Mouse (Mus musculus) myocyte (in vitro differentiated cells): ENCODE data around the gene Olfr1122.
"Not testable (repeated sequence)": the region's sequence is repeated elsewhere in the genome, so short reads cannot be mapped to it uniquely, and the experiment has no call there.

ENCODE experiments used
- E2F4 ChIP-seq: IDR thresholded peaks from one replicate; pipeline ENCODE4 v1.6.1; 2011; ENCODE audit warnings: mild to moderate bottlenecking, control low read depth, moderate library complexity; ENCODE audit not compliant: insufficient read depth
- MAX ChIP-seq: IDR thresholded peaks from one replicate; pipeline ENCODE4 v1.6.1; 2011; ENCODE audit warnings: low read depth, mild to moderate bottlenecking, control low read depth
- MYOD1 ChIP-seq, 3 experiments: IDR thresholded peaks; one replicate each; pipeline ENCODE4 v1.6.1; 2011; ENCODE audit warnings: control low read depth in 2 of 3, low read depth in 2 of 3, mild to moderate bottlenecking in 2 of 3, moderate library complexity in 1 of 3; ENCODE audit not compliant: insufficient read length in 2 of 3, control insufficient read depth in 1 of 3
- POLR2A ChIP-seq: IDR thresholded peaks from one replicate; pipeline ENCODE4 v1.6.1; 2011; ENCODE audit warnings: low read depth, mild to moderate bottlenecking, control low read depth, moderate library complexity; ENCODE audit not compliant: insufficient read length
- POLR2AphosphoS2 ChIP-seq: IDR thresholded peaks from one replicate; pipeline ENCODE4 v1.6.1; 2011; ENCODE audit warnings: low read depth, control low read depth; ENCODE audit not compliant: insufficient read length
- TCF12 ChIP-seq: IDR thresholded peaks from one replicate; pipeline ENCODE4 v1.6.1; 2011; ENCODE audit warnings: mild to moderate bottlenecking, control low read depth; ENCODE audit not compliant: poor library complexity, insufficient read depth, severe bottlenecking
- USF1 ChIP-seq: IDR thresholded peaks from one replicate; pipeline ENCODE4 v1.6.1; 2011; ENCODE audit warnings: low read depth, mild to moderate bottlenecking, control low read depth, moderate library complexity

DNA sequence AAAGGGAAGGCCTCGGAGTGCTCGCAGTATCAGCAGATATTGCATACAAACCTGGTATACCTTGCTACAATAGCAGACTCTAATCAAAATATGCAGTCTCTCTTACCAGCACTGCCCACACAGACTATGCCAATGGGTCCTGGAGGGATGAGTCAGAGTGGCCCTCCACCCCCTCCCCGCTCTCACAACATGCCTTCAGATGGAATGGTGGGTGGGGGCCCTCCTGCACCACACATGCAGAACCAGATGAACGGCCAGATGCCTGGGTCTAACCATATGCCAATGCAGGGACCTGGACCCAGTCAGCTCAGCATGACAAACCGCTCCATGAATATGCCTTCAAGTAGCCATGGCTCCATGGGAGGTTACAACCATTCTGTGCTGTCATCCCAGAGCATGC, 8.0 kb downstream of the Olfr1122 start:
- not testable (repeated sequence) for TF ChIP-seq POLR2AphosphoS2; POLR2A; E2F4; TCF12; MAX; USF1; MYOD1 (IDR thresholded peaks at IDR 0.05; ENCODE audit: control insufficient read depth in 1 of 3, insufficient read length in 2 of 3, low read depth in 2 of 3)
